Mouse (Mus musculus) forebrain, embryonic 16.5 days (tissue): ENCODE measurements around the gene Slc38a9. TPM values are rescaled to one million over a fixed set of nuclear protein-coding genes. Genes with fewer than 3 reads are reported as not detected.

Experiments used
- ATAC-seq: fragments of 200-750 bp; cut with Nextera tagmentation; 2 replicates; pipeline ENCODE4 v1.8.0; 2017; ENCODE audit warnings: mild to moderate bottlenecking, moderate library complexity
- H3K27ac ChIP-seq: fragments of 300-500 bp; sonication (generic); 2 replicates; pipeline ENCODE4 v1.5.1; 2014; ENCODE audit warnings: low read length, control low read depth
- H3K27me3 ChIP-seq: fragments of 300-500 bp; sonication (generic); replicated peaks from 2 replicates; pipeline ENCODE4 v1.6.1; 2014; ENCODE audit warnings: low read length; ENCODE audit not compliant: control insufficient read depth, insufficient read depth
- H3K36me3 ChIP-seq: fragments of 300-500 bp; sonication (generic); 2 replicates; pipeline ENCODE4 v1.6.1; 2014; ENCODE audit not compliant: control insufficient read depth, insufficient read depth
- H3K4me1 ChIP-seq: fragments of 300-500 bp; sonication (generic); replicated peaks from 2 replicates; pipeline ENCODE4 v1.6.1; 2014; ENCODE audit warnings: low read length; ENCODE audit not compliant: control insufficient read depth, insufficient read depth
- H3K4me2 ChIP-seq: fragments of 300-500 bp; sonication (generic); 2 replicates; pipeline ENCODE4 v1.6.1; 2014; ENCODE audit warnings: mild to moderate bottlenecking, low read length, control low read depth
- H3K4me3 ChIP-seq: fragments of 300-500 bp; sonication (generic); replicated peaks from 2 replicates; pipeline ENCODE4 v1.5.1; 2014; ENCODE audit warnings: mild to moderate bottlenecking, low read length, control low read depth
- H3K9ac ChIP-seq: fragments of 300-500 bp; sonication (generic); replicated peaks from 2 replicates; pipeline ENCODE4 v1.6.1; 2014; ENCODE audit warnings: low read depth, low read length, control low read depth
- H3K9me3 ChIP-seq: fragments of 300-500 bp; sonication (generic); 2 replicates; pipeline ENCODE4 v1.6.1; 2016; ENCODE audit warnings: low read length; ENCODE audit not compliant: control insufficient read depth
- WGBS: fragments of 180-500 bp; shearing (Covaris S2); extraction: QIAGEN DNeasy Blood & Tissue Kit; methylation state at CpG from one replicate; pipeline ENCODE4 v1.1.7; 2014; 5-methylcytosine and 5-hydroxymethylcytosine counted together
- polyA plus RNA-seq: library from polyadenylated mRNA; unstranded; fragments of >200 nt; fragmentation: Nextera tagmentation; extraction: Ambion mirVana; gene quantifications from 2 replicates; pipeline ENCODE4 v1.2.1, GENCODE M21; 2015

The Slc38a9 gene
- polyA plus RNA-seq, 1 experiment from 2014 or later, result 28.7 TPM

- Histone ChIP-seq H3K27ac (no peak overlapping the region), H3K4me1 (peaks cover 7% of the 10 kb centered on the region), H3K4me3 (no peak overlapping the region), H3K4me2 (no peak overlapping the region), H3K9ac (no peak overlapping the region), H3K36me3 (no peaks in the 10 kb centered on the region), H3K27me3 (no peaks in the 10 kb centered on the region), H3K9me3 (no peaks in the 10 kb centered on the region)
- WGBS, result 94% methylated on average over 11 of the region's 11 CpGs
- no peak for ATAC-seq
Observed at GRCm38 (mm10) chr13:112748808-112749510, 88.4 kb downstream of the Slc38a9 start.

- Histone ChIP-seq H3K36me3 (no peaks in the 10 kb centered on the region), H3K4me2 (no peak overlapping the region), H3K4me1 (peaks cover 7% of the 10 kb centered on the region), H3K9ac (no peak overlapping the region), H3K4me3 (no peak overlapping the region), H3K27me3 (no peaks in the 10 kb centered on the region), H3K27ac (no peak overlapping the region), H3K9me3 (no peaks in the 10 kb centered on the region)
- 86% methylated on average over 2 of the region's 2 CpGs for WGBS
- no peak for ATAC-seq
Observed at GRCm38 (mm10) chr13:112749881-112750280, 89.3 kb downstream of the Slc38a9 start.

- no peak overlapping the region for H3K9ac ChIP-seq
- peak; percentile 82 for ATAC-seq
- H3K9me3 ChIP-seq, result no peaks in the 10 kb centered on the region
- H3K27ac ChIP-seq, result no peak overlapping the region
- H3K4me1 ChIP-seq, result peaks cover 7% of the 10 kb centered on the region
- WGBS, result 24% methylated on average over 18 of the region's 18 CpGs
- H3K36me3 ChIP-seq, result no peaks in the 10 kb centered on the region
- H3K27me3 ChIP-seq, result no peaks in the 10 kb centered on the region
- no peak overlapping the region for H3K4me3 ChIP-seq
- H3K4me2 ChIP-seq, result peak overlapping the region; percentile 38
Observed at GRCm38 (mm10) chr13:112751454-112752308, 91.1 kb downstream of the Slc38a9 start.

GRCm38 (mm10) chr13:112752309-112752975, 91.9 kb downstream of the Slc38a9 start:
- Histone ChIP-seq H3K9me3 (no peaks in the 10 kb centered on the region), H3K27me3 (no peaks in the 10 kb centered on the region), H3K4me3 (no peak overlapping the region), H3K36me3 (no peaks in the 10 kb centered on the region), H3K4me2 (no peak overlapping the region), H3K27ac (no peak overlapping the region), H3K9ac (no peak overlapping the region), H3K4me1 (peaks cover 7% of the 10 kb centered on the region)
- WGBS, result 83% methylated on average over 11 of the region's 11 CpGs
- ATAC-seq, result no peak

DNA sequence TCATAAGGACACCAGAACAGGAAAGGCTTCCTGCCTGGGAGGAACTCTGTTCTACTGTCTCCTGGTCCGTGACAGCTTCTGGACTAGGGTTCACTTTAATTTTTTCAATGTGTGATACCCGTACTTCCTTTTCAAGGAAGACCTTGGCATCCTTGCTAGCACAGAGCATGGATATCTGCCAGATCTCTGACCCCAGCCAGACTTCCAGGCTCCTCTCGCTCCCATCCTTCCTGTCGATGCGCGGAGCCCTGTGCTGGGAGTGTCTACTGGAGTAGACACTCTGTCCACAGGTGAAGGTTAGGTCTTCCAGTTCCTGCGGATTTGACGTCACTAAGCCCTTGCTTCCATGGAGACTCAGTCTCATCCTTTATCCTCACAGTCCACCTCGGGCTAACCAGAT, 93.0 kb downstream of the Slc38a9 start:
- Histone ChIP-seq H3K27ac (no peak overlapping the region), H3K36me3 (no peaks in the 10 kb centered on the region), H3K4me1 (peaks cover 7% of the 10 kb centered on the region), H3K4me3 (no peak overlapping the region), H3K4me2 (no peak overlapping the region), H3K27me3 (no peaks in the 10 kb centered on the region), H3K9me3 (no peaks in the 10 kb centered on the region), H3K9ac (no peak overlapping the region)
- WGBS, result 87% methylated on average over 9 of the region's 9 CpGs
- no peak for ATAC-seq

DNA sequence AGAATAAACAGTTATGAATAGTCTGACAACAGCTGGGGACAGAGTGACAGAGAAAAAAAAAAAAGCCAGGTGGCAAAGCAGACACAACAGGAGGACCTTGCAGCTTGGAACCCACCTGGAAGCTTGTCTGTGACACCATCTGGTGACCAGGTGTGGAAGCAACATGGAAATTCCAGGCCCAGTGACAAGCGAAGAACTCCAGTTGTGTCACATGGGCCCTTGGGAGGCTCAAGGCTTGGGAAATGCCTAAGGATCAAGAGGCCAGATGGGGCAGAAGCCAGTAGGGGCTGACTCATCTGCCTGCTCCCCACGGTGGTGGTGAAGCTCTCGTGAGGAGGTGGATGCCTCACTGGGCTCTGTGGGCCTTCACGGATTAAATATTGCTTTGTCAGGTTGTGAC, 94.3 kb downstream of the Slc38a9 start:
- no peaks in the 10 kb centered on the region for H3K27me3 ChIP-seq
- WGBS, result 70% methylated on average over 4 of the region's 4 CpGs
- H3K36me3 ChIP-seq, result no peaks in the 10 kb centered on the region

DNA sequence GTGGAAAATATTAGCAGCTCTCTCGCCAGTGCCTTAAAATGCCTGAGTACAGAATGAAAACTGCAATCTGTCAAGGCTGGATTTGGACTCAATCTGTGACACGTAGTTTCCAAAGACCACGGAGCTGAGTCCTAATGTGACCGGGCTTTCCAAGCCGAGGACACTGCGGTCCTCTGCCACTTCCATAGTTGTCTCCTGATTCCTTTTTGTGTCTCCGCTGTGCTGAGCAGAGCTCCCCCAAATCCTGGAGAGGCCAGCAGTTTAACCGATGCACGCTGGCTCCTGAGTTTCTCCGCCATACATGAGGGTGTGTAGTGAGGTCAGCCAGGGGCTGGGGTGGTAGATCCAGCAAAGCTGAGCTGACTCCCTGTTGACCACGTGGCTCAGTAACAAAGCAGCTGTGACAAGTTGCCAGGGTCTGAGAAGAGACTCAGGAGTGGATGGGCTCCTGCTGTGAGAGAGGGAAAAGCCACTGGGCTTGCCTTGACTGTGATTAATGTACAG, 95.0 kb downstream of the Slc38a9 start:
- ATAC-seq, result no peak
- H3K4me2 ChIP-seq, result no peak overlapping the region
- no peaks in the 10 kb centered on the region for H3K9me3 ChIP-seq
- H3K9ac ChIP-seq, result no peak overlapping the region
- no peak overlapping the region for H3K27ac ChIP-seq
- no peaks in the 10 kb centered on the region for H3K27me3 ChIP-seq
- H3K4me3 ChIP-seq, result no peak overlapping the region
- peaks cover 7% of the 10 kb centered on the region for H3K4me1 ChIP-seq
- no peaks in the 10 kb centered on the region for H3K36me3 ChIP-seq
- WGBS, result 55% methylated on average over 11 of the region's 11 CpGs

More for the DNA sequence above, 94.3 kb downstream of the Slc38a9 start:
- H3K9me3 ChIP-seq, result no peaks in the 10 kb centered on the region
- H3K9ac ChIP-seq, result no peak overlapping the region
- ATAC-seq, result no peak
- no peak overlapping the region for H3K4me2 ChIP-seq
- no peak overlapping the region for H3K4me3 ChIP-seq
- peaks cover 7% of the 10 kb centered on the region for H3K4me1 ChIP-seq
- no peak overlapping the region for H3K27ac ChIP-seq

GRCm38 (mm10) chr13:112757395-112757794, 96.8 kb downstream of the Slc38a9 start:
- Histone ChIP-seq H3K4me1 (no peaks in the 10 kb centered on the region), H3K4me3 (no peak overlapping the region), H3K9ac (no peak overlapping the region), H3K27ac (no peak overlapping the region), H3K4me2 (no peak overlapping the region), H3K9me3 (no peaks in the 10 kb centered on the region), H3K27me3 (no peaks in the 10 kb centered on the region), H3K36me3 (no peaks in the 10 kb centered on the region)
- WGBS, result 87% methylated on average over 9 of the region's 9 CpGs
- no peak for ATAC-seq

DNA sequence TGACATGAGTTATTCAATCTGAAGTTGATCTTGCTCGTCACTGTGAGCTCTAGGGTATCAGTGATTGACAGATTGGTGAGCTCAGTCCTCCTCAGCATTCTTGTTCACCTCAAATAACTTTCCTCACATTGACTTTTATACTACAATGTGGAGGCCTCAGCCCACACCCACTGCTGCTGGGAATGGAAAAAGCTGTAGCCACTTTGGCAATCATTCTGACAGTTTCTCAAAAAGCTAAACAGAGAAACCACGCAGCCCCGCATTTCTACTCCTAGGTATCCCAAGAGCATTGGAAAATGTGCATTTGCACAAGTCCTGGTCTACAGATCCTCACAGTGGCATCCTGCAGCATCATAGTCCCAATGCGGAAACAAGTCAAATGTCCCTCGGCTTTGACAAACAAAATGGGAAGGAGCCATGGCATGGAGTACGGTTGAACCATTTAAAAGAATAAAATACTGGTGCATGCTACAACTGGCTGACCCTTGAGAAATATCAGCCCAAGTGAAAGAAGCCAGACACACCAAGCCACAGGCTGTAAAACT, 98.1 kb downstream of the Slc38a9 start:
- no peak for ATAC-seq
- no peak overlapping the region for H3K4me2 ChIP-seq
- 88% methylated on average over 6 of the region's 6 CpGs for WGBS

More for the DNA sequence above, 98.1 kb downstream of the Slc38a9 start:
- Histone ChIP-seq H3K4me1 (no peaks in the 10 kb centered on the region), H3K27me3 (no peaks in the 10 kb centered on the region), H3K9me3 (no peaks in the 10 kb centered on the region), H3K4me3 (no peak overlapping the region), H3K9ac (no peak overlapping the region), H3K27ac (no peak overlapping the region), H3K36me3 (no peaks in the 10 kb centered on the region)
